Mouse (Mus musculus) CD4-positive, CD25-positive, alpha-beta regulatory T cell, adult 9 weeks (primary cell): ENCODE data around the gene Hfm1. TPM values are rescaled to one million over a fixed set of nuclear protein-coding genes. Genes with fewer than 3 reads are reported as not detected.

Experiments used
- polyA plus RNA-seq: library from polyadenylated mRNA; unstranded; fragments of 100-300 nt; shearing (Covaris generic); gene quantifications from one replicate; pipeline ENCODE4 v1.2.1, GENCODE M21; 2017

The Hfm1 gene
- polyA plus RNA-seq: not detected

GRCm38 (mm10) chr5:106925488-106926368 lies at the start of gene Hfm1:
TSS of gene Hfm1 (minus strand) at chr5:106926321.

GRCm38 (mm10) chr5:106963584-106964512 lies 37.7 kb upstream of the Hfm1 start, which contains the start of gene Cdc7:
TSS of gene Cdc7 (plus strand) at chr5:106964322.

Other genes starting within 250 kb of the Hfm1 start
- 45.6 TPM for gene Zfp644, start 229.0 kb downstream of the Hfm1 start, polyA plus RNA-seq
- gene Cdc7, start 38.0 kb upstream of the Hfm1 start, polyA plus RNA-seq: 24.1 TPM